Comparison of ENCODE assay signal across 9 mouse cellular contexts in genomic region chr13:37056662-37057061, GRCm38 (mm10). TPM values are rescaled to one million over a fixed set of nuclear protein-coding genes. Genes with fewer than 3 reads are reported as not detected.
DNase-seq lines count a peak whose midpoint lies in the region; ATAC-seq lines count a peak whose summit lies in the region.
"Had no signal": no experiment of that assay in that cellular context is flagged by ENCODE, and none has a peak within 500 bp of the region (broad histone marks: within the 10 kb centered on the region; RNA-seq: fewer than 3 reads in every experiment).

No protein-coding gene starts in this region.

- H3K9ac ChIP-seq in hindbrain, embryonic 12.5 days = no peak overlapping the region
- H3K9ac ChIP-seq in forebrain, embryonic 12.5 days = no peak overlapping the region
- no peak overlapping the region for H3K9ac ChIP-seq in intestine, embryonic 15.5 days
- H3K9ac ChIP-seq: embryonic facial prominence, embryonic 13.5 days had no signal

- 88% methylated on average over 7 of the region's 7 CpGs for WGBS in hindbrain, embryonic 12.5 days
- WGBS in forebrain, embryonic 12.5 days = 87% methylated on average over 7 of the region's 7 CpGs
- WGBS in intestine, embryonic 15.5 days = 72% methylated on average over 7 of the region's 7 CpGs

- intact Hi-C loops in heart, postnatal 25 days (cut with DNase I) = no loop called here

- H3K4me1 ChIP-seq in hindbrain, embryonic 12.5 days = no peaks in the 10 kb centered on the region
- H3K4me1 ChIP-seq in forebrain, embryonic 12.5 days = no peaks in the 10 kb centered on the region
- H3K4me1 ChIP-seq in intestine, embryonic 15.5 days (replicated peaks) = no peaks in the 10 kb centered on the region

- peak; percentile 96 for ATAC-seq in megakaryocyte, adult 5-6 weeks (ENCODE audit: poor library complexity, severe bottlenecking)
- ATAC-seq in hindbrain, embryonic 12.5 days (ENCODE audit: low FRiP score) = no peak
- no peak for ATAC-seq in forebrain, embryonic 12.5 days (ENCODE audit: low FRiP score)
- no peak for ATAC-seq in intestine, embryonic 15.5 days

- peak; percentile 98 for DNase-seq in heart, adult 11 months
- DNase-seq in heart, postnatal 4 days = no peak
- DNase-seq in CD4-positive helper T cell, adult 2 months (ENCODE audit: low read depth, low spot score) = peak; percentile 15
- DNase-seq in heart, postnatal 25 days (ENCODE audit: low spot score) = peak; percentile 13

- H3K4me2 ChIP-seq in hindbrain, embryonic 12.5 days (replicated peaks) = no peak overlapping the region
- no peak overlapping the region for H3K4me2 ChIP-seq in forebrain, embryonic 12.5 days
- no peak overlapping the region for H3K4me2 ChIP-seq in intestine, embryonic 15.5 days (replicated peaks)
- H3K4me2 ChIP-seq: embryonic facial prominence, embryonic 13.5 days had no signal

- no peak overlapping the region for H3K27ac ChIP-seq in hindbrain, embryonic 12.5 days
- no peak overlapping the region for H3K27ac ChIP-seq in forebrain, embryonic 12.5 days
- H3K27ac ChIP-seq in intestine, embryonic 15.5 days = no peak overlapping the region
- H3K27ac ChIP-seq: embryonic facial prominence, embryonic 13.5 days had no signal

- no peaks in the 10 kb centered on the region for H3K9me3 ChIP-seq in hindbrain, embryonic 12.5 days (replicated peaks)
- no peaks in the 10 kb centered on the region for H3K9me3 ChIP-seq in forebrain, embryonic 12.5 days
- no peaks in the 10 kb centered on the region for H3K9me3 ChIP-seq in intestine, embryonic 15.5 days
- H3K9me3 ChIP-seq: embryonic facial prominence, embryonic 13.5 days had no signal

- H3K4me3 ChIP-seq in hindbrain, embryonic 12.5 days = no peak overlapping the region
- no peak overlapping the region for H3K4me3 ChIP-seq in forebrain, embryonic 12.5 days (replicated peaks)
- no peak overlapping the region for H3K4me3 ChIP-seq in intestine, embryonic 15.5 days (replicated peaks)
- H3K4me3 ChIP-seq: embryonic facial prominence, embryonic 13.5 days had no signal

- H3K27me3 ChIP-seq in hindbrain, embryonic 12.5 days = no peaks in the 10 kb centered on the region
- H3K27me3 ChIP-seq in forebrain, embryonic 12.5 days = no peaks in the 10 kb centered on the region
- H3K27me3 ChIP-seq in intestine, embryonic 15.5 days (replicated peaks) = no peaks in the 10 kb centered on the region
- H3K27me3 ChIP-seq: embryonic facial prominence, embryonic 13.5 days had no signal

- no peaks in the 10 kb centered on the region for H3K36me3 ChIP-seq in hindbrain, embryonic 12.5 days
- H3K36me3 ChIP-seq in forebrain, embryonic 12.5 days (replicated peaks) = no peaks in the 10 kb centered on the region
- H3K36me3 ChIP-seq in intestine, embryonic 15.5 days = no peaks in the 10 kb centered on the region
- H3K36me3 ChIP-seq: embryonic facial prominence, embryonic 13.5 days had no signal

RNA-seq across cellular contexts. Expression of gene F13a1, which starts 6.6 kb away (rescaled TPM):
- 1 to 10 TPM; 4.9 to 6.3 TPM for total RNA-seq in heart, postnatal 4 days (2021)
- 10 to 100 TPM; 29.2 to 32.6 TPM for total RNA-seq in heart, postnatal 25 days (2021)
- 915 and 932 TPM in 2 replicates for total RNA-seq in megakaryocyte, adult 5-6 weeks (2015)
- total RNA-seq in megakaryocyte, adult 5-6 weeks (2017) = 1,582 and 1,657 TPM in 2 replicates
- polyA plus RNA-seq in hindbrain, embryonic 12.5 days (2016; fragmentation: Nextera tagmentation; extraction: Ambion mirVana) = 14.7 and 16.8 TPM in 2 replicates
- polyA plus RNA-seq in forebrain, embryonic 12.5 days (2016; fragmentation: Nextera tagmentation; extraction: Ambion mirVana) = 7.3 and 9.5 TPM in 2 replicates
- polyA plus RNA-seq in intestine, embryonic 15.5 days (2015; fragmentation: Nextera tagmentation; extraction: Ambion mirVana) = 15.6 and 17.5 TPM in 2 replicates

Comparison
In these comparisons a context has a peak if more than half of its experiments do, and no peak if none do; other contexts are left out.
1. RNA of gene F13a1, which starts 6.6 kb away (total RNA-seq): 915 to 1,657 TPM in megakaryocyte, adult 5-6 weeks; 29.2 to 32.6 TPM in heart, postnatal 25 days and 4.9 to 6.3 TPM in heart, postnatal 4 days; every median in the first group is over 10 times any median in the second.